Mouse (Mus musculus): ENCODE measurements around the gene Gfod1.

Gfod1 gene

DNA sequence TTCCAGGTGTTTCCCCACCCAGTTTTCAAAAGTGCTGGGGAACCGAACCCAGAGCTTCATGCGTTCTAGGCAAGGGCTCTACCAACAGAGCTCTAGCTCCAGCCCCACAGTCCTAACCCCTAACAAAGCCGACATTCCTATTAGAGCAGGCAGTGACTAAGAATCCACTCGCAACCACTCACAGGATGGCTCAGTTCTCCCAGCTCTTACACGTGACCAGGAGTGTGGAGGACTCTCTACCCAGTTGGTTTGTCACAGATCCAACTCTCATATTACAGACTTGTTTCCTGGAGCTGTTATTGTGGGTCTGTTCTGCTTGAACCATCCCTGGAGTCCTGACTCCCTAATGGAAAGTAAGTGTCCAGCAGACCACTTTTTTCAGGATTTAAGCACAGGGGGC is 40.3 kb downstream of the Gfod1 start:
- DNase-seq (ENCODE audit: low read depth, low spot score): no peak

GRCm38 (mm10) chr13:43262114-43262739 is 41.7 kb downstream of the Gfod1 start:
- DNase-seq (ENCODE audit: low read depth, low spot score): no peak

DNA sequence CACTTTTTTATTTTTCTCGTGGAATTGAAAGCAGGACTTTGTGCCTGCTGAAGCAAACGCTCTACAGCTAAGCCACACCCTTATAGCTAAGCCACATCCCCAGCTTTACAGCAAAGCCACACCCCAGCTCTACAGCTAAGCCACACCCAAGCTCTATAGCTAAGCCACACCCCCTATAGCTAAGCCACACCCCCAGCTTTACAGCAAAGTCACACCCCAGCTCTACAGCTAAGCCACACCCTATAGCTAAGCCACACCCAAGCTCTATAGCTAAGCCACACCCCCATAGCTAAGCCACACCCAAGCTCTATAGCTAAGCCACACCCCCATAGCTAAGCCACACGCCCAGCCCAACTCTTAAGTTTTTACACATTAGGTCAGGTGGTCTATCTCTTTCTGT is 42.7 kb downstream of the Gfod1 start:
- DNase-seq (ENCODE audit: low read depth, low spot score): peak; percentile 96

DNA sequence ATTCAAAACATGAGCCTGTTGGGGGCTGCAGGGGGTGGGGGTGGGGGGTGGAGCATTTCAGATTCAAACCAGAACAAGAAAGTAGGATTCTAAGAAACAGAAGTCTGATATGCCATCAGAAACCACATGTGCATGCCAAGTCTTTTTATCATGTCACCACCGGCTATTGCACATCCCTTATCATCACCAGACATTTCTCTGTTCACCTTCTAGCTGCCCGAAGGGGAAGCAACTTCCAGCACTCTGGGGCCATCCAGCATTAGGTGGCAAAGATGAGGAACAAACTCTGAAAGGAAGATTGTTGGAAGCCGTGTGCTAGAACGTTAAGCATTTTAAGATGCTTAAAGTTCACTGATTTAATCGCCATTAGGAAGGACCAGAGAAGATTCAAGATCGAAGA is 43.2 kb downstream of the Gfod1 start:
- DNase-seq (ENCODE audit: low read depth, low spot score): no peak

DNA sequence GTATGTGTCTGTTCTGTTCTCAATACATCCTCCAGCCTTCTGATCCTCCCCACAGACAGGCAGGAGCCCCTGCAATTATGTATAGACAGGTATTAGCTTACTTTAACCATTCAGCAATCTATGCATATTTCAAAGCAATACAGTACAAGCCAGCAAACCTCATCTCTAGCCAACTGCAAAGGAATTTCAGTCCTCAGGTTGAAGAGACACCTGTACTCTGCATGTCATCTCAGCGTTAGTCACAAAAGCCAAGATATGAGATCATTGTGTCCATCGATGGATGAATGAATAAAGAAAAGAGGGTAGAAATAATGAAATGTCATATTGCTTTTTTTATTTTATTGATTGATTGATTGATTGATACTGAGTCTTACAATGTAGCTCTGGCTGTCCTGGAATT is 47.5 kb downstream of the Gfod1 start:
- no peak for DNase-seq (ENCODE audit: low read depth, low spot score)

- DNase-seq (ENCODE audit: low read depth, low spot score): peak; percentile 31
Observed at GRCm38 (mm10) chr13:43253526-43253925, 50.4 kb downstream of the Gfod1 start.

- no peak for DNase-seq (ENCODE audit: low read depth, low spot score)
Observed at GRCm38 (mm10) chr13:43252105-43252790, 51.7 kb downstream of the Gfod1 start.

DNA sequence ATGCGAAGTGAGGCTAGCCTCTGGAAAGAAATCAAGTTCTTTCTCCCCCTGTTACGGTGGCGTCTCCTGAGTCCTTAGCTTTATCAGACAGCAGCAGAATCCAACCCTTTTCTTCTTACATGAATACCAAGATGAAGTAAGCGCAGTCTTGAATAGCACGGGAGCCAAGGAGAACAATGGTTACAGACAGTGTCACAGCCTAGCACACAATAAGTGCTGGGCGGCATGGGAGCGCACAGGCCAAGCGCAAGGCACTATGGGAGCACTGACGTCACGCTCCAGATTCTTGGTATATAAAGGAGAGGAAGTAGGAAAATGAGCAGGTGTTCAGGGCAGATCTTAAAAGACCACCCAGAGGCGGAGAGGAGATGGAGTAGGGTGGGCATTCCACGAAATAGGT is 52.6 kb downstream of the Gfod1 start:
- no peak for DNase-seq (ENCODE audit: low read depth, low spot score)

- DNase-seq (ENCODE audit: low read depth, low spot score): no peak
Observed at GRCm38 (mm10) chr13:43250653-43251052, 53.3 kb downstream of the Gfod1 start.

- DNase-seq (ENCODE audit: low read depth, low spot score): no peak
Observed at GRCm38 (mm10) chr13:43250106-43250505, 53.9 kb downstream of the Gfod1 start.

DNA sequence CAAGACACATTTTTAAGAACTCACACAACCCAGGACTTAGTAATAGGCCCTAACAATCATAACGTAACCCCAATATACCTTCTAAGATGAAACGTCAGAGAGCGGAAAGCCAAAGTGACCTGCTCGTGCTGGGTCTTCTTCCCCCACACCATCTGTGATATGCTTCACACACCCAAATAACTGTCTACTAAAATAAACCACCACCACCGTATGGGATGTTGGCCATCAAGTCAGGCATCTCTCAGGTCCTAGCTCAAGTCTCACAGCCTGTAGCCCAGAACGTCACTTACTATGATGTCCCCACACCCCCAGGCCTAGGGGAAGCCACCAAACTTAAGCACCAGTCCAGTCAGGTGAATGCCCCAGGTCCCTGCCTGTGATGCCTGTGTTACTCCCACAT is 55.6 kb downstream of the Gfod1 start:
- DNase-seq (ENCODE audit: low read depth, low spot score): no peak

DNA sequence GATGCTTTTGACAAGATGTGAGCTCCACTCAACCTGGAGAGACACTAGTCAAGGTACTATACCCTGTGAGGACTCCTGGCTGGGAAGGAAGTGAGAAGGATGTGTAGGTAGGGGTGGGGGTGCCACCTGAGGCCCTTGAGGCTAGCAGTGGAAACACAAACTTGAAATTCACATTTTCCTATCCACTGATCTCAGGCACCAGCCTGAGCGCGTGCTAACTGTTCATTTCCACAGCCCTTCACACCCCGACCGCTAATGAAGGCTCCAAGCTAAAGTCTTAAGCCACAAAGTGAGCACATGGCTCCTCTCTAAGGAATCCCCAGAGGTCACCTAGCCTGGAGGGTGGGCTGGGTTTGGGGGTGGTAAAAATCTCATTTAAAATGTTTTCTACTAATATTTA is 57.1 kb downstream of the Gfod1 start:
- no peak for DNase-seq (ENCODE audit: low read depth, low spot score)

GRCm38 (mm10) chr13:43243793-43244192 is 60.2 kb downstream of the Gfod1 start:
- DNase-seq (ENCODE audit: low read depth, low spot score): no peak

DNA sequence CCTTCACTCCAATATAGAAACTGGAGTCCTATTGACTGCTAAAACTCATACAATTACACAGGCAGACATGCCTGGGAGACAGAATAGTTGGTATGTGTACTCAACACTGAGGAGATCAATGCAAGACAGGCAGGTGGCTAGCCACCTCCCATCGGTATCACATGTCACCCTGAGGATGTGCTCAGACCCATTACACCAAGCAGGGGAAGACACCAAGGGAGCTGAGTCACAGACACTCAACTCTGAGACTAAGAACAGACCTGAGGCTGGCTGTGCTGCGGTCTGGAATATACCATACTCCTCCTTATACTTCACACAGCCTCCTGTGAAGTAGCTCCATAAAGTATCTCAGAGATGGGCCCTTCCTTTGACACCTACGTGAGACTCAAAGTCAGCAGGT is 60.7 kb downstream of the Gfod1 start:
- no peak for DNase-seq (ENCODE audit: low read depth, low spot score)

DNA sequence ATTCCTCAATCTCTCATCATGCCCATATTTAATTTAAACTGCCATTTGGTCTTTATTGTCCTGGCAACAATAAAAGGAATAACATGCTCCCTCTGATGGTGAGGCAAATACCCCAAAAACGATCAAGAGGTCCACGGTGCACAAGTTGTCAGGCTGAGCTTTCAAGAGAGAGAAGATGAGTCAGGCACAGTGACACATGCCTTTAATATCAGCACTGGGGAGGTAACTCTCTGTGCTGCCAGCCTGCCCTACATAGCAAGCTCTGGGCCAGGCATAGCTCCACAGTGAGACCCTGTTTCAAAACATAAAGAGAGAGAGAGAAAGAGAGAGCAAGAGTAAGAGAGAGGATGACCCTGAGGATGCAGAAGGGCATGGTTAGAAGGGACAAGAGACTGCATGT is 62.2 kb downstream of the Gfod1 start:
- no peak for DNase-seq (ENCODE audit: low read depth, low spot score)

GRCm38 (mm10) chr13:43241069-43241468 is 62.9 kb downstream of the Gfod1 start:
- DNase-seq (ENCODE audit: low read depth, low spot score): no peak

GRCm38 (mm10) chr13:43239790-43240216 is 64.2 kb downstream of the Gfod1 start:
- DNase-seq (ENCODE audit: low read depth, low spot score): no peak

GRCm38 (mm10) chr13:43236630-43237029 is 67.3 kb downstream of the Gfod1 start:
- no peak for DNase-seq (ENCODE audit: low read depth, low spot score)

- no peak for DNase-seq (ENCODE audit: low read depth, low spot score)
Observed at GRCm38 (mm10) chr13:43235982-43236381, 68.0 kb downstream of the Gfod1 start.

DNA sequence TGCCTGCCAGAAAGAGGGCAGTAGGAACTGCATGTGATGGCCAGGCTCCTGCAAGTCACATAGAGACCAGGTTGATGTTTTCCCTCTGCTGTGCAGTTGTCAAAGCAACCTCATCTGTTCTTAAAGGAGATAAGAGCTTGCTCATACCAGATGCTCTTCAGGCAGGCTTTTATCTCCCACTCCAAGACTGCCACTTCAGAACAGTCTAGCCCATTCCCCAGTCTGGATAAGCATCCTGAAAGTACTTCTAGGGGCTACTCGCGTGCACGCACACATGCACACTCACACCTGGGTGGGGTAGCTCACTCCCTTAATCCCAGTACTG is 68.4 kb downstream of the Gfod1 start:
- no peak for DNase-seq (ENCODE audit: low read depth, low spot score)

DNA sequence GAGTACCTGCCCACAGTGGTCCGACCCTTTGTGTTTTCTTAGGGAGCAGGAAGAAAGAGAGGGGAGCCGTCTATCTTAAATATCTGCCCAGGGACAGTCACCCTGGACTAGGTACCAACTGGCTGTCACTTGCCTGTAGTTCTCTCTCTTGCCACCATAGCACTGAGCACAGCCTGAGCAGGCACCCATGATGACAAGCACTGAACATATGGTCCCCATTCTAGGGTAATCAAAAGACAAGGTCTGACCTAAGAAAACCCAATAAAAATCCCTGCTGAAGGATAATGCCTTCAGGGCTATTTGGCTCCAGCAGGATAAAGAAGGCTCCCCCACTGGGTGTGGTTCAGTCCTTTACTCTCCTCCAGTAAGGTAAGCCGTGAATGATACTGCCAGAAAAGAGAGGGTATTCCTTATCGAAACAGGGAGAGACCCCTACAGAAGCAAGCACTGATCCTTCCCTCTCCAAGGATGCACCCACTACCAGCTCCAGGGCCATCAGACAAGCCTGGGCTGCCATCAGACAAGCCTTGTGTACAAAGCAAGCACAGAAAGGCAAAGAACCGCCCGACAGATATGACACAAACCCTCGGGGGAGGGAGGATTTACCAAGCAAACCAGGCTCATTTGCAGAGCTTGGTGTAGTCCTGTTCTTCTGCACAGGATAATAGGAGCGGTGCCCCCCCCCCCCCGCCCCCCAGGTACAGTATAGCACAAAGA is 68.9 kb downstream of the Gfod1 start:
- DNase-seq (ENCODE audit: low read depth, low spot score): peak; percentile 11

GRCm38 (mm10) chr13:43233331-43233730 is 70.6 kb downstream of the Gfod1 start:
- DNase-seq (ENCODE audit: low read depth, low spot score): no peak
